Mouse (Mus musculus): ENCODE data around the gene Adam23.

The Adam23 gene

DNA sequence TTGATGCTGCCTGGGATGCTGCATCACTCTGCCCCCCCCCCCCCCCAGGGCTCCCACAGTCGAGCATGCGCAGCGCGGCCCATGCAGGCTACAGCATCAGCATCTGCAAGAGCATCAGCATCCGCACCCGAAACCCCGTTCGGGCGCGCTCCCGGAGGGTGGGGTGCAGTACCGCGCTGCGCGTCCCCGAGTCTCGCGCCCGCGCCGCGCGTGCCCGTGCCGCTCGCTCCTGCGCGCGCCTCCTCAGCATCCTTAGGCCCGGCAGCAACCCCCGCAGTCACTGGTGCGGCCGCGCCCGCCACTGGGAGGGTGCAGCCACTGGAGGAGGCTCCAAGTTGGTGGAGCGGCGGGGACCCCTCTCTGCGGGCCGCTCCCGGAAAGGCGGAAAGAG lies at the start of gene Adam23:
Gene Adam23 (plus strand): TSS at position 236 of the 391 bp plus-strand sequence.
- peak; percentile 71 for DNase-seq (ENCODE audit: low spot score)

DNA sequence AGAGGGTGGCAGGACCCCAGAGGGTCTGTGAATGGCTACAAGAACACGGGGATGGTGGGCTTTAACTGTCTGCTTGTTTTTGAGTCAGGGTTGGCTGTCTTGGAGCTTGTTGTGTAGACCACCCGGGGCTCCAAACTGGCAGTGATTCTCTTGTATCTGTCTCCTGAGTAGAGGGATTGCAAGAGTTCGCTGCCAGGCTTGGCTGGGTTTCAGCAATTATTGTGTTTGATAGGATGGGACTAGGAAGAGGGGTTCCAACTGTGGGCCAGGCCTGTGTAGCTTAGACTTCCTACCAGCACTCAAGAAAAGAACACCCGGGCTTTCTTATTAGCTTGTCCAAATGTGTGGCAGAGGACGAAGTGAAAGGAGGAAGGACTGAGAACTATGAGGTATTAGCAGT lies 44.6 kb upstream of the Adam23 start:
- no peak for DNase-seq (ENCODE audit: low spot score)

DNA sequence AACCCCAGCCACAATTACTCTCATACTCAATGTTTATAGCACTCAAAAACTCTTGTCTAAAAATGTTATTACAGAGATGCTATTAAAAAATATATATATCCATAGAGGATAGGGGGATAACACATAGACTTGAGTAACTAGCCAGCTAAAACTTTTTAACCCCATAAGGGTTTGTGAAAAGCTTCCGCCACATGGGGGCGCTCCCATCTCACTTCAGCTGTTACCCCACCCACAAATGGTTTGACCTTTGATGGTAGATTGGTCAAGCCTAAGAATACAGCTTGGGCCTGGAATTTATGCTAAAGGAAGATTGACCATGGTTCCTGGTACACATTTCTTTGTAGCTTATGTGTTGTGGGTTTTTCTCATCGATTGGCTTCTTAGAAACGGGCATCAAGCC lies 42.1 kb upstream of the Adam23 start:
- DNase-seq (ENCODE audit: low spot score) = peak; percentile 59

DNA sequence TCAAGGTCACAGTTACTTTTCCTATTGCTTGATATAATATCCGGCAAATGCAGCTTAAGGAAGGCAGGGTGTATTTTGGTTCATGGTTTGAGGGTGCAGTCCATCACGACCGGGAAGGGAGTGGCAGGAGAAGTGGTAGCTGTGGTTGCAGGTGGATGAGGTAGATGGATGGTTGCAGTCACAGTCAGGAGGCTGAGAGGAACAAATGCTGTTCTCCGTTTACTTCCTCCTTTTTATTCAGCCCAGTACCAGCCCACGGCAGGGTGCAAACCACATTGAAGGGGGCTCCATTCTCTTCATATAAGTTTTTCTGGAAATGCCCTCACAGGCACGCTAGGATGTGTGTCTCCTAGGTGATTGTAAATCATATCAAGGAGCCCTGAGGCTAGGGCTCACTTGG lies 37.3 kb upstream of the Adam23 start:
- DNase-seq (ENCODE audit: low spot score) = no peak

DNA sequence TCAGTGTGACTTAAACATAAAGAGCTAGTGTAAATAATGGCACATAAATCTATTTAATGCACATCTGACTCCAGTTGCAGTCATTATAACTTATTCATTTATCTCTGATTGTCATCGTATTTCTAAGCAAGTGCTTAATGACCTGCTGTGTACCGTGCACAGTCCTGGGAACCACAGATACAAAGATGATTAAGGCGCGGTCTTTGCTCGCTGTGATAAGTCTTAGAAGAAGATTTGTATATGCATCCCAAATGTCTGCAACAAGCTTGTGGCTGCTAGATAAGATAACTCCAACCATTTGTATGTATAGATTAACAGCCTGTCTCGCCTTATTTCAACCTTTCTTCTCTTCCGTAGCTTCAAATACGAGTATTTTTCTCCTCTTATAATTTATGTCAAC lies 27.2 kb upstream of the Adam23 start:
- DNase-seq (ENCODE audit: low spot score) = no peak

DNA sequence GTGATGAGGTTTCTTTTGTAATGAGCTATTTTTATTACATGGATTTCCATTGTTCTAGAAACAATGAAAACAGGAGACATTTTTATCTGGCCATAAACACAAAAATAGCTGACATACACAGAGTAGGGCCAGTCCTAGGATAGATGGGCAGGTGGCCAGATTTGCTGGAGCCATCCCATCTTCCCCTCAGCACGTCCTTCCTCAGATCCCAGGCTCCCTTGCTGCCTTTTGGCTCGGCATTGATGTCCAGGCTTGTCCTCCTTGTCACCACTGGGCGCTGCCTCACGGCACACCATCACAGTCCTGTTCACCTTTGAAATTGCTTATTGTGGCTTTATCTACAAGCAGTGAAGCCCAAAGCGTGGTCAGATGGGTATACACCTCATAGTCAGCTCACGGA lies 15.0 kb upstream of the Adam23 start:
- DNase-seq (ENCODE audit: low spot score) = no peak

DNA sequence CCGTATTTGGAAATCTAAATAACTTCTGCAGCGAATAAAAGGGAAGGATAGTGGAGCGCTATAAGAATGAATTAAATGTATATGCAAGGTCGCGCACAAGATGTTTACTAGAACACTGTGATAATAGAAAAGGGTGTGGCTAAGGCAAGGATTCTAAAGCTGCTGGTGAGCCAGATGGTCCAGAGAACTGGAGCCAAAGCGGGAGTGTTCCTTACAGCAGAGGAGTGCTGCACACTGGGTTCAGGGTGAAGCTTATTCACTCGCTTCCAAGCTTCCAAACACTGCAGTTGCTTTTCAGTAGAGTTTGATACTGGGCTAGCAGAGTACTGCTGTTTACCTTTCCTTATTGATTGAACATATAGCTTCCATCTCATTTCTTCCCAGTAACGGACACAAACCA lies 14.5 kb upstream of the Adam23 start:
- no peak for DNase-seq (ENCODE audit: low spot score)

DNA sequence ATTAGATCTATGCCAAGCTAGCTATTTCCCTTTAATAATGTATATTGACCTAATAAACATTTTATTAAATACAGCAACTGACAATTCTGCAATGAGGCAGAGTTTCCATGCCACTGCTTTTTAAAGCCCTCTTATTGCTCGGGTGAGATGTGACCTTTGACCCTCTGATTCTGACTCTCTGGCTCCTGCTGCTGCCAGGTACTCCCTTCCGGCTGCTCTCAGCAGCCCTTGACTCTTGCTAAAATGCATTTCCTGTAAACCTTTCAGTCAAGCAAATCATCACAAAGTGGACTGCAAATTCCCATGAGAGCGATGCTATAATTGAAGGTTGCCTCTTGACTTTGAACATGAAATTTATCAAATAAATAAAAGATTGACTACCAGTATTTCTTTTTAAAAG lies 13.8 kb upstream of the Adam23 start:
- no peak for DNase-seq (ENCODE audit: low spot score)

DNA sequence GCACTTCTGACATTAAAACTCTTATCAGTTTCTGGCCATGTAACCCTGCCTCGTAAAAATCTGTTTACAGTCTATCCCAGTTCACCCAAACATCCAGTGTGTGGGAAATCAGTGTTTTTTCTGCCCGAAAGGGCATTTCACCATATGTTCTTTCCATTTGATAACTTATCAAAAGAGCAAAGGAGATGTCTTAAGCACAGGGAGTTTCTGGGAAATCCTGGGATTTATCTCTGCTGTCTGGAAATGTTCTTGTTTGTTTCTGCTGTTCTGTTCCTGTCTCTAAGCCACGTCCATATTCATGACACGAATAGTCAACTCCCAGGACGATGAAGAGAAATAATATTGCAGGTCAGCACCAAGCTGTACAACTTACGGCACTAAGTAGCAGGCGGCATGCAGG lies 11.6 kb upstream of the Adam23 start:
- no peak for DNase-seq (ENCODE audit: low spot score)

DNA sequence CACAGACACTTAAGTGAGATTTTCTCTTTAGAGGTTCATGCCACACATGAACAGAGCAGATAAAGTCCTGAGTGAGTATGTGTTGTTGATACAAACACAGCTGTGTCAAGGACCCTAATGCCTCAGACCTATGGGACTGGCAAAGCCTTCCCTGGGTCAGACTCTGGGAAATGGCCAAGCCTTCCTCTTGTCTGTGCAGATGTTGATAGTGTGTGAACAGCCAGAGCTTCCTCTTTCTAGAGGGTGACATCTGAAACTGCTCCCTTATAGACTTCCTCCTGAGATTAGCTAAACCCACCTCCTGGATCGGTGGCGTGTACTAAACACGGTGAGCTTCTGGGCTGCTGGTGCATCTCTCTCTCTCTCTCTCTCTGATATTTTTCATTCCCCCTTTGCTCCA lies 8.2 kb upstream of the Adam23 start:
- DNase-seq (ENCODE audit: low spot score) = no peak

DNA sequence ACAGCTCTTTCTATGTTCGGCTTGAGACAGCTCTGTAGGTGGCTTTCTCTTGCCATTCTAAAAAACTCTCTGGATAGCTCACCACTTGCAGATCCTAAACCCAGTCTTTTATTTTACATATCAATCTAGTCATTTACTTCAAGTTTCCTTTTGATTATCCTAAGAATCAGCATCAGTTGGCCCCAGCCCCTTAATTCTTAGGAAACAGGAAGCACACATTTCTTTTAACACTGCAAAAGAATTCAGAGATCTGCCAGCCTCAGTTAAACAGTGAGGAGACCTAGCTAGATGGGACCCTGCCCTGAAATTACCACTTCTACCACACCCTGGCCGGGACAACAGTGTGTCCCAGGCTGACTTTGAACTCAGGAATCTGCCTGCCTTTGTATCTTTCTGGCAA lies 3.5 kb upstream of the Adam23 start:
- DNase-seq (ENCODE audit: low spot score) = no peak

DNA sequence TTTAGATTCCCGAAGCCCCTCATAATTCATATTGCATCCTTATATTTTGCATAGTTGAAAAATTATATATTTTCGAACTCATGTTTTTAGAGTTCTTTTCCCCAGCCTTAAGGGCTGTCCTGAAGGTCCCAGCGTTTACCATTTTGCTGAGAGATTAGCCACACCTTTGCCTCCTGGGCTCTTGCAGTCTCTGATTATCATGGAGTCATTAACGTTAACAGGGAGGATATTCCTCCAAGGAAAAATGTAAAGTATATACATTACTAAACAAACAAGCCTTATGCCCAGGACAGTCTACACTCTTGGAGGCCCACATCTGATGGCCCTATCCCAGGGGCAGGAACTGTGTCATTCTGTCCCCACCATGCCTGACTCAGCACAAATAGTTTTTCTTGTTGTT lies 3.1 kb upstream of the Adam23 start:
- no peak for DNase-seq (ENCODE audit: low spot score)

DNA sequence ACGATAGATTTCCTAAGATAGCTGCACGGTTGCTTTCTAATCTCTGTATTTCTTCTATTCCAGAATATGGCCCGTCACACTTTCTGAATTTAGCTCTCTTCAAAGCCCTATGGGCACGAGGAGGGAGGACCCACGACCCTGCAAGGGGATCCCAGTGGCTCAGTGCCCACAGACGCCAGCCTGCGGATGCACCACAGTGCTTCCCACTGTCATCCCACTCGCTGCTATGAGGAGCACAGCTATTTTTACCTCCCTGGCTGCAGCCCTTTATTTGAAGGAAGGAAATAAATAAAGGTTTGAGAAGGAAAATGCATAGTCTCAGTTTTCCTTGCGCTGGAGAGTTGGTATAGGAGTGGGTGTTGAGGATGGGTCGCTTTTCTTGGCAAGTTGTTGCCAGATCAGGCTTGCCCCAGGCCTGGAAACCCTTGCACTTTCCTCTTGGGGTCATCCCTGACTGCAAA lies 512 bp upstream of the Adam23 start:
- no peak for DNase-seq (ENCODE audit: low spot score)

DNA sequence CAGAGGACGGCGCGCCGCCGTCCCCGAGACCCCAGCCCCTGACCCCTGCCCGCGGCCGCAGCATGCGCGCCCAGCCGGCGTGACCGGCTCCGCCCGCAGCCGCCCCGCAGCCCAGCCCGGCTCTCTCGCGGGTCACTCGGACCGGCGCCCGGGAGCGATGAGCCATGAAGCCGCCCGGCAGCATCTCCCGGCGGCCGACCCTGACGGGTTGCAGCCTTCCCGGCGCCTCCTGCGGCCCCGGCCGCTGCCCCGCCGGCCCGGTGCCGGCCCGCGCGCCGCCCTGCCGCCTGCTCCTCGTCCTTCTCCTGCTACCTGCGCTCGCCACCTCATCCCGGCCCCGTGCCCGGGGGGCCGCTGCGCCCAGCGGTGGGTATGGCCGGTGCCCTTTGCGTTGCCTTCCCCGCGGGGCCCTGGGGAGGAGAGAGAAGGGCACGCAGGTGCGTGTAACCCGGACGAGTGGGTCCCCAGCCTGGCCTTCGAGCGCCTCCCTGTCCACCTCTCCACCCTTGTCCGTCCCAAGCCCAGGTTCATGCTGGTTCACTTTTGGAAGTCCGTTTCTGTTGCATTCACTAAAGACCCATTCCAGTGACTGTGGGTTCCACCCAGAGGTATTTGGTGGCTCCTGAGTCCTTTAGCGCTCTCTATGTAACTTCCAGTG lies 485 bp downstream of the Adam23 start:
- peak; percentile 38 for DNase-seq (ENCODE audit: low spot score)

DNA sequence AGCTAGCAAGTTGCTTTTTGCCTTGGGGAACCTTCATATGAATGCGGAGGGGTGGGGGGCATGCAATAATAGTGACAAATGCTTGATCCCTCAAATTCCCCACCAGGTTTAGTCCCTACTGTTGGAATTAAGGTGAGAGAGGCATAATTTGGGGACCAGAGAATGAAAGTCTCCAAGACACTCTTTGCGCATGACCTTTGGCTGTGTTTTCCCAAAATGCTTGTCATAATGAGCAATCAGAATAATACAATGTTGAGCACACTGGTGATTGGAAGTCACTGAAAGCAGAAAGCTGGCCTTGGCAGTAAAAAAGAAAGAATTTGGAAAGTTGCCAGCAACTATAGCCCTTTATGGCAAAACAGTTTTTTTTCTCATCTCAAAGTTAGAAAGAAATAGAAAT lies 1.0 kb downstream of the Adam23 start:
- DNase-seq (ENCODE audit: low spot score) = no peak

DNA sequence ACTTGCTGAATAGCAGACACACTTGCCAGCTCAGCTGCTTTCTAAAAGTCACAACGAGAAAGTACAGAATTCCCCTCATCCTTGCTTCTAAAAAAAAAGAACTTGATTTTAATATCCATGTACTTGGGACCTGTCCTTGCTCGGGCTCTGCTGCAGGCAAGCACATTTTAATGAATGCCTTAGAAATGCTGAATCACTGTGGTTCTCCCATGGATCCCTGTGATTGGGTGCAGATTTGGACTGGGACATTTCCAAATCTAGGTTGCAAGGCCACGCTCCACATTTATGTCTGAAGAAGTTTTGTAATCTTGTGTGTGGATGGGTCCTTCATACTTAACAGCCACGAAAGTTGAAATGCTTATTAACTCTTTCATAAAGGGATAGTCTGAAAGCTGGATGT lies 4.4 kb downstream of the Adam23 start:
- DNase-seq (ENCODE audit: low spot score) = no peak

DNA sequence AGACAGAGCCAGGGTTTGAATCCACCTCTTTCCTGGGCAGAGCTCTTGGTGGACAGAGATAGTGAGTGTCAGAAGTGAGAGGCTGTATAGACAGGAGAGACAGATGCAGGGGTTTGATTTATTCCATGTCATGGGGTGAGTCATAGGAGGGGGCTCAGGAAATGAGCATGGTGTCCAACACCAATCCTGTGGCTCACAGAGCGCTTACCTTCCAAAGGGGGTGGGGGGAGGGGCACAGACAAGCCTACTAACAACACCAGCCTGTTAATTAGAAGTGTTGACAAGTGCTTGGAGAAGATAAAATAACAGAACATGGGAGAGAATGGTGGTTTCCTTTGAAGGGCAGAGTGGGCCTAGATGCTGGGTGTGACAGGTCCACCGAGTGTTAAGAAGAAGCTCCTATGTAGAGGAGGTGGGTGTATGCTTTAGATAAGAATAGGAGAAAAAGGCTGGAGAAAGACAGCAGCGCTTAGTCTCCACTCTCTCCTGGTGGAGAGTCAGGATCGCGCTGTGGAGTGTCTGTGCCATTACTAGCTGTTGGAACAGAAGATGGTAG lies 7.7 kb downstream of the Adam23 start:
- no peak for DNase-seq (ENCODE audit: low spot score)

DNA sequence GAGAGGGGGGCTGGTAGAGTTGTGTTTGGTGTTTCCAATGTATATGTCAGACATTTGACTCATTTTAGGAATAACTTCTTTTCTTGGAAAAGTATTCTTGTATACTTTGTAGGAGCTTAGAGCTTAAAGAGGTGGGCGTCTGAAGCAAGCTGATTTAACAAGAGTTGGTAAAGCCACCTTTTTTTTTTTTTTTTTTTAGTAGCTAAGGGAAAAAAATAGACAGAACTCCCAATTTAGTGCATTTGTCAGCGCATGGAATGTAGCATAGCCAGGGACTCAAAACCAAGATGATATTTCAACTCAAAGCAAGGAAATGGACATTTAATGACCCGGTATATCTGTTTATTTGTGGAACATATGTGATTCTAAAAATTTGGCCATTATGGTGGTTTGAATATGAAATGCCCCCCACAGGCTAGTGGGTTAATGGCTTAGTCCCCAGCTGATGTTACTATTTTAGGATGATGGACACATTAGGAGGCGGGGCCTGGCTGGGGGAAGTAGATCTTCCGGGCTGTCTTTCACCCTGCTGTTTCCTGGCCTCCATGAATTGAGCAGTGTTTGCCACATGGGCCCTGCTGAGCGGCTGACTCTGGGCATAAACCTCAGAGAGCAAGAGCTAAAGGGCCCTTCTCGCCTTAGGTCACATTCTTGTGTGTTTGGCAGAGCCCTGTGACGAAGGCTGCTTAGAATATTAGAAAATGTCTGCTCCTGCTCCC lies 12.3 kb downstream of the Adam23 start:
- peak; percentile 28 for DNase-seq (ENCODE audit: low spot score)

DNA sequence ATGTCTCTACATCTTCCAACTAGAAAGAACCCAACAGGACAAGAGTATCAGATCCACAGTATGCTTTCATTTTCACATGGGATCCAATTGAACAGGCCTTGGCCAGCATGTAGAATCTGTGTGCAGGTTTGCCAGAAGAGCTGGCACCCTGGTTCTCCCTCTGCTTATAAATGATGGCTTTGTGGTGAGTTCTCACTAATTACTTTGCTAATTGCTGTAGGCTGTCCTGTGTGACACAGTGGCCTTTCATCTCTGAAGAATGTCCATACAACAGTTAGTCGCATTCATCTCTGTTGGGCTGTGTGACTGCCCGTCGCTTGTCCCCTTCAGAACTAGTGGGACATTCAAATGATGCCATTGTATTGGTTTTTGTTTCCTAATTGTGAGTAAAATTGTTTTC lies 13.5 kb downstream of the Adam23 start:
- no peak for DNase-seq (ENCODE audit: low spot score)

DNA sequence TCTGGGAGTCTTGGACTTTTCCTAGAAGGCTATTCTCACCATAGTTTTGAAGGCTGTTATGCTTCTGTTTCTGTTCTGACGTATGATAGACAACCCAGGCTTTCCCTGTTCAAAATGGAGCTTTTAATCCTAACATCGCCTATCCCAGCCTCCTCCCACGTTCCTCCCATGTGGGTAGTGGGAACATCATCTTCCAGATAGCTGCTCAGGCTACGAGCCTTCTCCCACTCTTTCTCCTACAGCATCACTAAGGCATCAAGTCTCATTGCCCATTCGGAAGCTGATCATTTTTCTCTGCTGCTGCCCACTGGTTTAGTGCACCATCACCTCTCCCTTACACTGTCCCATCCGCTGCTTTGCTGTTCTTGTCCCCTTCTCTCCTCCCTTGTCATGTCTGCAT lies 14.2 kb downstream of the Adam23 start:
- no peak for DNase-seq (ENCODE audit: low spot score)

DNA sequence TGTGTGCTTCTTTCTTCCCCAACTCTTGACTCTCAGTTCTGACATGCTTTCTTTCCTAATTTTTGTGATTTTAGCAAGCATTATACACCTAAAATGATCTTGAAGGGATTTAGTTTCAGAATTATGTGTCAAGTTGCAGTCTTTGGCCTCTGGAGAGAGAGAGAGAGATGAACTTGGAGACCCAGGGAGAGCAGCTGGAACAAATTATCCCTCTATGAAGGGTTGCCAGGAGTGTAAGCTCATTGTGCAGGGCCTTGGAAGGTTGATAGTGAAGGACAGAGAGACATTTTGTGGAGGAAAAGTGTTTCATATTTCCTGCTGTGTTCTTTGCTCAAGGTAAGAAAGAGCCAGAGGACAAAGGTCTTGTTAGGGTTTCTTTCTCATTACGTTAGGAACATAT lies 18.8 kb downstream of the Adam23 start:
- peak; percentile 66 for DNase-seq (ENCODE audit: low spot score)

DNA sequence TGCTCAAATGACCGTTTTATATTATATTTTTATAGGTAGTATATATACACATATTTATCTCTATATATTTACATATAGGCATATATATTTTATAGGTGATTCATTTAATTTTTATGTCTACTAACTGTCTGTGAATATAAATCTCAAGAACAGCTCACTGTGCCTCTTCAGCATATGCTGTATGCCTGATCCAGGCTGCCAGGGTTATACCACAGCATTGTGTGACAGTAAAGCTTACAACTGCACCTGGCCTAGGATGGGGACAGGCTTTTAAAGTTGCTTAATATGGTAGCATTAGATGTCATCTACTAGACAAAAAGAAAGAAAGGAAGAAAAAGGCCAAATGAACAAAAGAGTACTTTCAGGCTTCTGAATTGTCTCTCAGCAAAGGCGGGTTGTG lies 27.6 kb downstream of the Adam23 start:
- DNase-seq (ENCODE audit: low spot score) = no peak

DNA sequence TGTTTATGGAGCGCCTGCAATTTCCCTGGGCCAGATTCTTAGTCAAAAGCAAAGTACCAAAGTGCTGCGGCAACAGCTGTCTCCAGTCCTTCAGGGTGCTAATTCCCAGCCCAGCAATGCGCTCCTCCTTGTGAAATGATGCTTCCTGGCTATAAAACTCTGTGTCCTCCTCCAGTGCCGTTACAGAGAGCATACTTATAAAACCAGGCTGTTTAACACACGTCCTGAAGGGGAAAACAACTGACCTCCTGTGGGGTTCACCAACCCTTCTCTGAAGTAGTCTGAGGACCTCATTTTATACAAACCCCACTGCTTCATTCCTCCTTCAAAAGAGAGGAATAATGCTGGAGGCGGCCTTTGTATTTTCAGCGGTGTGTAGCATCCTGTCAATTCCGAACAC lies 28.0 kb downstream of the Adam23 start:
- DNase-seq (ENCODE audit: low spot score) = peak; percentile 34

DNA sequence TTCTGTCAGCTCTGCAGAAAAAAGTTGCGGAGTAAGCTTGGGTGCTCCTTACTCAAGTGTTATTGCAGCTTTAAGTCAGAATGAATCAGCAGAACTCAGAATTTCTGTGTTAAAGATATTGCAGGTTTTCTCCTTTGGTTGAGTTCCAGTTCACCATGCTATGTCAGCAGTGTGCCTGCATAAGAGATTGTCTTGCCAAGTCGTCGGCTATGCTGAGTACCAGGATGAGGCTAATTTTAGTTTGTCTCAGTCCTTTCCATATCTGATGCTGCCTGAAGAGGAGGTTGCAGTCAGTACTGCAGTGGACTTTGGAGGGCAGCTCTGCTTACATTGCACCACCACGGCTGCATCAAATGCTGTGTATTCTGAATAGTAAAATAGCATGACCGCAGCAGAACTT lies 33.3 kb downstream of the Adam23 start:
- DNase-seq (ENCODE audit: low spot score) = no peak
